Comparison of ENCODE assay signal across 8 mouse cellular contexts in genomic region chr11:100295308-100295707, GRCm38 (mm10). TPM values are rescaled to one million over a fixed set of nuclear protein-coding genes. Genes with fewer than 3 reads are reported as not detected.
DNase-seq lines count a peak whose midpoint lies in the region; ATAC-seq and TF ChIP-seq lines count a peak whose summit lies in the region.

No protein-coding gene starts in this region.

- TF ChIP-seq CTCF in kidney, adult 2 months (conservative IDR thresholded peaks at IDR 0.05; ENCODE audit: insufficient read depth, insufficient read length, low read depth, low read length): peak; percentile 100; the same call in 1 of the 2 replicates
- TF ChIP-seq CTCF in liver, adult 2 months (IDR thresholded peaks at IDR 0.05; ENCODE audit: low read depth, low read length): peak; percentile 100

- H3K9ac ChIP-seq in liver, adult 2 months (ENCODE audit: low read depth, low read length): no peak overlapping the region

- whole genome bisulfite sequencing in kidney, adult 2 months: 5% methylated on average over 10 of the region's 10 CpGs
- WGBS in liver, adult 2 months: 5% methylated on average over 10 of the region's 10 CpGs

- no peaks in the 10 kb centered on the region for H3K36me3 ChIP-seq in kidney, adult 2 months (ENCODE audit: control insufficient read depth, insufficient read depth, low read length)
- H3K36me3 ChIP-seq in liver, adult 2 months (ENCODE audit: control insufficient read depth, insufficient read depth, low read length): no peaks in the 10 kb centered on the region

- peak; percentile 76 for ATAC-seq in granulocyte monocyte progenitor cell, adult 5-6 weeks (replicated peaks; ENCODE audit: poor library complexity, severe bottlenecking)

- no peaks in the 10 kb centered on the region for H3K4me1 ChIP-seq in kidney, adult 2 months (ENCODE audit: control insufficient read depth, insufficient read depth, low read length)
- H3K4me1 ChIP-seq in liver, adult 2 months (ENCODE audit: control insufficient read depth, insufficient read depth, low read length): no peaks in the 10 kb centered on the region

- DNase-seq in 3134 (ENCODE audit: extremely low read depth, insufficient read length, low spot score): peak; percentile 69
- peak; percentile 79 to 86 for DNase-seq in adrenal gland, adult 18-20 months (ENCODE audit: low spot score in 2 of 2)
- peak; percentile 92 for DNase-seq in embryo, embryonic 11 days
- peak; percentile 75 for DNase-seq in kidney, adult 2 months
- DNase-seq in liver, adult 2 months (ENCODE audit: extremely low read depth, low read depth, low spot score): peak; percentile 50
- DNase-seq in natural killer cell, adult 2 months (ENCODE audit: low spot score in 2 of 2): peak; percentile 66 to 81
- peak; percentile 73 to 93 for DNase-seq in spleen, postnatal 4 days (ENCODE audit: low spot score in 2 of 2)

- TF ChIP-seq POLR2A in kidney, adult 2 months (IDR thresholded peaks at IDR 0.05; ENCODE audit: low read depth, low read length): no peak
- TF ChIP-seq POLR2A in liver, adult 2 months (IDR thresholded peaks at IDR 0.05; ENCODE audit: extremely low read depth, insufficient read depth, low read length): no peak

- no peak overlapping the region for H3K4me3 ChIP-seq in kidney, adult 2 months (ENCODE audit: insufficient read depth, low read depth, low read length)
- no peak overlapping the region for H3K4me3 ChIP-seq in liver, adult 2 months (ENCODE audit: insufficient read depth, low read depth, low read length)

- H3K79me2 ChIP-seq in liver, adult 2 months (ENCODE audit: control insufficient read depth, insufficient read depth, low read length): no peaks in the 10 kb centered on the region

- H3K27me3 ChIP-seq in kidney, adult 2 months (replicated peaks; ENCODE audit: control insufficient read depth, insufficient read depth, low read length): no peaks in the 10 kb centered on the region
- no peaks in the 10 kb centered on the region for H3K27me3 ChIP-seq in liver, adult 2 months (ENCODE audit: control insufficient read depth, insufficient read depth, low read length)

- no peak overlapping the region for H3K27ac ChIP-seq in kidney, adult 2 months (ENCODE audit: insufficient read depth, low read depth, low read length)
- H3K27ac ChIP-seq in liver, adult 2 months (replicated peaks; ENCODE audit: insufficient read depth, low read depth, low read length): no peak overlapping the region

RNA-seq across cellular contexts. Expression of gene Eif1, which starts 24.4 kb away (rescaled TPM):
- total RNA-seq in adrenal gland, adult 18-20 months (2021): 1,000 to 10,000 TPM; 1,436 to 1,462 TPM
- 716 and 727 TPM in 2 replicates for total RNA-seq in granulocyte monocyte progenitor cell, adult 5-6 weeks (2014; fragmentation: Nextera tagmentation)
- 109 and 139 TPM in 2 replicates for total RNA-seq in granulocyte monocyte progenitor cell, adult 5-6 weeks (2017)
- 116 and 173 TPM in 2 replicates for polyA plus RNA-seq in kidney, adult 2 months (2012; rRNA removed)
- total RNA-seq in liver, adult 2 months (2014; rRNA removed): 145 and 210 TPM in 2 replicates
- 86.6 and 104 TPM in 2 replicates for polyA plus RNA-seq in liver, adult 2 months (2012; rRNA removed)

RNA-seq across cellular contexts. Expression of gene Krt42, which starts 25.6 kb away (rescaled TPM):
- not detected for total RNA-seq in adrenal gland, adult 18-20 months (2021)
- total RNA-seq in granulocyte monocyte progenitor cell, adult 5-6 weeks (2014; fragmentation: Nextera tagmentation): not detected in 2 replicates
- not detected in 2 replicates for total RNA-seq in granulocyte monocyte progenitor cell, adult 5-6 weeks (2017)
- not detected in 2 replicates for polyA plus RNA-seq in kidney, adult 2 months (2012; rRNA removed)
- total RNA-seq in liver, adult 2 months (2014; rRNA removed): not detected in 2 replicates
- not detected in 2 replicates for polyA plus RNA-seq in liver, adult 2 months (2012; rRNA removed)

RNA-seq across cellular contexts. Expression of gene Krt17, which starts 34.5 kb away (rescaled TPM):
- not detected for total RNA-seq in adrenal gland, adult 18-20 months (2021)
- not detected in 2 replicates for total RNA-seq in granulocyte monocyte progenitor cell, adult 5-6 weeks (2014; fragmentation: Nextera tagmentation)
- total RNA-seq in granulocyte monocyte progenitor cell, adult 5-6 weeks (2017): not detected in 2 replicates
- 0.08 TPM in 1 of 2 replicates, not detected in the other for polyA plus RNA-seq in kidney, adult 2 months (2012; rRNA removed)
- not detected in 2 replicates for total RNA-seq in liver, adult 2 months (2014; rRNA removed)
- not detected in 2 replicates for polyA plus RNA-seq in liver, adult 2 months (2012; rRNA removed)

RNA-seq across cellular contexts. Expression of gene Gast, which starts 38.9 kb away (rescaled TPM):
- not detected for total RNA-seq in adrenal gland, adult 18-20 months (2021)
- not detected in 2 replicates for total RNA-seq in granulocyte monocyte progenitor cell, adult 5-6 weeks (2014; fragmentation: Nextera tagmentation)
- not detected in 2 replicates for total RNA-seq in granulocyte monocyte progenitor cell, adult 5-6 weeks (2017)
- not detected in 2 replicates for polyA plus RNA-seq in kidney, adult 2 months (2012; rRNA removed)
- total RNA-seq in liver, adult 2 months (2014; rRNA removed): not detected in 2 replicates
- not detected in 2 replicates for polyA plus RNA-seq in liver, adult 2 months (2012; rRNA removed)

RNA-seq across cellular contexts. Expression of gene Krt16, which starts 46.6 kb away (rescaled TPM):
- not detected for total RNA-seq in adrenal gland, adult 18-20 months (2021)
- total RNA-seq in granulocyte monocyte progenitor cell, adult 5-6 weeks (2014; fragmentation: Nextera tagmentation): not detected in 2 replicates
- total RNA-seq in granulocyte monocyte progenitor cell, adult 5-6 weeks (2017): not detected in 2 replicates
- not detected in 2 replicates for polyA plus RNA-seq in kidney, adult 2 months (2012; rRNA removed)
- not detected in 2 replicates for total RNA-seq in liver, adult 2 months (2014; rRNA removed)
- polyA plus RNA-seq in liver, adult 2 months (2012; rRNA removed): not detected in 2 replicates
